Mouse (Mus musculus) CD4-positive, CD25-positive, alpha-beta regulatory T cell, adult 4 months (primary cell): ENCODE data around the gene Itpr2. TPM values are rescaled to one million over a fixed set of nuclear protein-coding genes. Genes with fewer than 3 reads are reported as not detected.
"Not testable (repeated sequence)": the region's sequence is repeated elsewhere in the genome, so short reads cannot be mapped to it uniquely, and the experiment has no call there.

ENCODE experiments used
- ATAC-seq: one replicate; pipeline ENCODE4 v1.8.0; 2017
- polyA plus RNA-seq, 2 experiments: library from polyadenylated mRNA; unstranded; fragments of 100-300 nt; shearing (Covaris generic); gene quantifications; one replicate each; pipeline ENCODE4 v1.2.1; 2017

Gene Itpr2
- polyA plus RNA-seq, 2 experiments from 2014 or later: 69.7 to 84.1 TPM

DNA sequence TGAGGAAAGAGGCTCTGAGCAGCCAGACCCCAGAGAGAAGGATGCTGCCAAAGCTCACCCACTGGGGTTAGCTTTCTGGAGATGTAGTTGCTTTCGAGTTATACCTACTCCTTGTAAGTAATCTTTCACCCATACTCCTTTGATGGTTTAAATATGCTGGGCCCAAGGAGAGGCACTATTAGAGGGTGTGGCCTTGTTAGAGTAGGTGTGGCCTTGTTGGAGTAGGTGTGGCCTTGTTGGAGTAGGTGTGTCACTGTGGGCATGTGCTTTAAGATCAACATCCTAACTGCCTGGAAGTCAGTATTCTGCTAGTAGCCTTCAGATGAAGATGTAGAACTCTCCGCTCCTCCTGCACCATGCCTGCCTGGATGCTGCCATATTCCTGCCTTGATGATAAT, 37.4 kb downstream of the Itpr2 start:
- not testable (repeated sequence) for ATAC-seq

- no peak for ATAC-seq
These were observed 37.9 kb downstream of the Itpr2 start for GRCm38 (mm10) chr6:146464014-146464644.

- ATAC-seq: no peak
These were observed 41.1 kb downstream of the Itpr2 start for GRCm38 (mm10) chr6:146460936-146461335.

DNA sequence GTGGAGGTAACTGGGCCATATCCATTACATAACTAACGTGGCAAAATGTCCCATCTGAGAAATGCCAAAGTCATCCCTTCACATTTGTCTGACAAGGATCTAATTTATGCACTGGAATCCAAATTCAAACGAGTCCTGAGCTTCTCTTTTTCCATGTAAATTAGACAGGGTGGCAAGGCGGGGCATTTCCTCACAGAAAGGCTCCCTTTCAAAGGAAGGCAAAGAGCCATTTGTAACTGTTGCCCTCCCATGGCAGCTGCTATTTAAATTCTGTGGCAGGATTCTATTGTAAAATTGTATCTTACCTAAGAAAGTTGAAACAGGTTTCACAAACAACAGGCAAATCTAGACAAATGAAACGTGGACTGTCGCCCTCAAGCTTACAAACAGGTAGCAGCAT, 43.6 kb downstream of the Itpr2 start:
- ATAC-seq: no peak

DNA sequence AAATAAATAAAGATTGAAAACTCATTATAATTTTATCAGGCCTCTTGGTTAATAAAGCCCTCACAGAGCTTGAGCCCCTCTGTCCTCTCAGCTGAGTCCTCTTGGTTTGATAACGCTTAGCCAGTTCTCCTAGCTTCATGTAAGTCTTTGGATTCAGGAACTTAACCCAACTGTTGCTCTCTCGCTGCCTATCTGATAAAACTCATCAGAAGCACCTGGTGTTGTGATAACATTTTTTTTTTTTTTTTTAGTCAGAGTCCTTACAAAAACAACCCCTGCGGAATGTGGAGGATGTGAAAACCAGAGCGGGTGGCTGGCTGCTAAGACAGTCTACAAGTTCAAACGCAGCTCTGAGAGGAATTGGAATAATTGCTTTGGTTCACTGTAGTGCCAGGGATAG, 45.3 kb downstream of the Itpr2 start:
- ATAC-seq: no peak

- ATAC-seq: no peak
These were observed 47.2 kb downstream of the Itpr2 start for GRCm38 (mm10) chr6:146454520-146455511.

GRCm38 (mm10) chr6:146452474-146452873, 49.5 kb downstream of the Itpr2 start:
- ATAC-seq: no peak

DNA sequence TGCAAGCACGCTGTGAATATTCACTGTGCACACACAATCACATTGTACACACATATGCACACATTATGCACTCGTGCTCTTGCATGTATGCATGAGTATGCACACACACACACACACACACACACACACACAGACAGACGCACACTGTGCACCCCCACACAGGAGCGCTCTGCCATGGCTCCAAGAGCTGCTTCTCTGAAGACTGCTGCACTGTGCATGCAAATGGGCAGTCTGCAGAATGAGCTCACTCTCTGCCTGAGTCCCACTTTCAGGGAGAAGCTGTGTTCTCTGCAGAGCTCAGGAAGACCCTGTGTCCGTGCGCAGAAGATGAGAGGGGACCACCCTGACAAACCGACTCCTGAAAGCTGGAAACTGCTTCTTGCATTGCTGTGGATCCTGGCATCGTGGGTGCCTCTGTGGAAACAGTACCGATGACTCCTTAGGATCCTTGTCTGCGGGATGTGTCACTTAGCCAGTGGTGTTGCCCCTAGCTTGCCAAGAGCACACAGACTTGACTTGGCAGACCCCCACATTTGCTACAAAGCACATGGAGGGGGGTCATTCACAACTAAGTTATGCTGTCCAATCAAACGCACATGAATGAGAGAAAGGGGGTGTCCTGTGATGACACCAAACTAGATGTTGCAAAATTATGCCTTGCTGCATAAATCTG, 55.9 kb downstream of the Itpr2 start:
- ATAC-seq: no peak

DNA sequence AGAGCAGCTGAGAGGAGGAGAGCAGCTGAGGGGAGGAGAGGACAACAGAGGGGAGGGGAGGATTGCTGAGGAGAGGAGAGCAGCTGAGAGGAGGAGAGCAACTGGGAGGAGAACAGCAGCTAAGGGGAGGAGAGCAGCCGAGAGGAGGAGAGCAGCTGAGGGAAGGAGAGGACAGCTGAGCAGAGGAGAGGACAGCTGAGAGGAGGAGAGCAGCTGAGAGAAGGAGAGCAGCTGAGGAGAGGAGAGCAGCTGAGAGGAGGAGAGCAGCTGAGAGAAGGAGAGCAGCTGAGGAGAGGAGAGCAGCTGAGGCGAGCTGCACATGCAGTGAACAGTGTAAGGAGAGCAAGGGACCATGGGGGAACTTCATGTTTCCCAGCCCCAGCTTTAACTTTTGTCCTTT, 62.2 kb downstream of the Itpr2 start:
- ATAC-seq: no peak

DNA sequence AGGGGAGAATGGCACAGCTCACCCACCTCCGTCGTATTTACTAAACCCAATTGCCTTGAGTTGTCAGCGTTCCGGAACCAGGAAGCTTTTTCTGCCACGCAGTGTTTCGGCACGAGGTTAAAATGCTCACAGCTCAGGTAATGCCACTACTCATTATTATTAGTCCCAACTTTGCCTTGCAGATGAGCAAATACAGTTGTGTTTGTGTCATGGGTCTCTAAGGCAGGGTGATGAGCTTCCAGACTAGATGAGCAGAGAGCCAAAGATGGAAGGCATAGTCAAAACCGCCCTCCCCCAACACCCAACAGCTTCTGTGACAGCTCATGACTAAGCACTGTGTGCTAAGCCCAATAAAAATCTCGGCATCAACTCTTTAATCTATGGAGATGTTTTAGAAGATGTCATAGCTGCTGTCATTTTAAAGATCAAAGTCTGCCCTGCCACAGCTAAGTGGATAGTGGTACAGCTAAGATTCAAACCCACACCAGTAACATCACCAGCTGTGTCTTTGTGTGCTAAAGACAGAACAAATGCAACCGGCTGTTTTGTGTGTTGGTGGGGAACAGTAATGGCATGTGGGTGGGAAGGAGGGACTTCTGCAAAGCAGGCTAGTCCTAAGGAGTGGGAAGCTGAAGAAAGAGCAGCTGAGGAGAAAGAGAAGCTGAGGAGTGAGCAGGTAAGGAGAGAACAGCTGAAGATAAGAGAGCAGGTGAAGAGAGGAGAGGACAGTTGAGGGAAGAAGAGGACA, 62.8 kb downstream of the Itpr2 start:
- ATAC-seq: no peak

- ATAC-seq: no peak
These were observed 64.0 kb downstream of the Itpr2 start for GRCm38 (mm10) chr6:146438057-146438456.

- no peak for ATAC-seq
These were observed 65.0 kb downstream of the Itpr2 start for GRCm38 (mm10) chr6:146436916-146437496.

- peak; percentile 56 for ATAC-seq
These were observed 67.8 kb downstream of the Itpr2 start for GRCm38 (mm10) chr6:146434217-146434616.

- peak; percentile 21 for ATAC-seq
These were observed 69.7 kb downstream of the Itpr2 start for GRCm38 (mm10) chr6:146432218-146432865.

- no peak for ATAC-seq
These were observed 70.2 kb downstream of the Itpr2 start for GRCm38 (mm10) chr6:146431777-146432176.

- peak; percentile 21 for ATAC-seq
These were observed 72.2 kb downstream of the Itpr2 start for GRCm38 (mm10) chr6:146429694-146430380.

DNA sequence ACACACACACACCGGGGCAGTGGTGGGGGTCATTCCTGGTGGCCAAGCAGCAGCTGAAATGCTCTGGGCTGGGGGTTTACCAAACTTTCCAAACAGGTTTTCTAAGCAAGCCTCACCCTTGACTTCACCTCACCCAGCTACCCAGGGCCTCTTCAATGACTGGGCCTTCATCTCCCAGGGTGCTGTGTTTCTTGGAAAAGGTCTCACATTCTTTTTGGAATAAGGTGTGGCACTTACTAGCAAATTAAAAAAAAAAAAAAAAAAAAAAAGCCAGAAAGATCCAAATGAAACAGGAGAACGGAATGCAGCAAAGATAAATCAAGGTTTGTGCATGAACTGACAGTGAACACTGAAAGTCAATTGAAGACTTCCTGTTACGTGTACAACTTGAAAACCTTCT, 77.2 kb downstream of the Itpr2 start:
- ATAC-seq: no peak

DNA sequence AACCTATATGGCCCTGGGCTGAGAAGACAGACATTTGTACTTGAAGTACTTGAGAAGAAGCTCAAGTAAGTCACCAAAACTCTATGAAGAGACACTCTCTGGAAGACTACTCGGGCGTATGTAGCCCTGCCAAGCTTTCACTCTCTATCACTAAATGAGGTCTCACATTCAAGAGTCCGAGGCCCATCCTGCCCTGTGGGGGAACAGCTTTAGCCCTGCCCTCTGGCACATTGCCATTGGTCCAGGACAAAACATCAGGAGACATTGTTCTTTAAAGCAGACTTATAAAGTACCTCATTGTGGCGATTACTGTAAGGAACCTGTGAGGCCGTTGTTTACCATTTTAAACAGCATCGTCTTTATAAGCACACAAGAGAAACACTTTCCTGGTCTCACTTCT, 77.7 kb downstream of the Itpr2 start:
- ATAC-seq: no peak

- ATAC-seq: no peak
These were observed 81.3 kb downstream of the Itpr2 start for GRCm38 (mm10) chr6:146420718-146421117.

- ATAC-seq: no peak
These were observed 85.6 kb downstream of the Itpr2 start for GRCm38 (mm10) chr6:146416461-146416860.

DNA sequence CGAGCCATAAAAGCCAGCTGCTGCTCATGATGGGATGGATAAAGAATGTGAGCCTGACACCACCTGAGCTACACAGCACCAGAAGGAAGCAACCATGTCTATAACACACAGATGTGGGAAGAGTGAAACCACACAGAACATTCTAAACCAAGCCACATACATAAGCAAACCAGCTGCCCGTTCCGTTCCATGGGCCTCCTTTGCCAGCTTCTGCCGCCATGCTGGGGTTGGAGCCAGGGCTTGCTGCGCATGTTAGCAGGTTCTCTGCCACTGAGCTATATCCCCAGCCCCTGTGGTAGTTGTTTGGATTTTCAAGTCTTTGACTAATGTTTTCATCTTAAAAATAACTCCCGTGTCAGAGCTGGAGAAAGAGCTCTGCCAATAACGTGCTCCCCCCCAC, 87.9 kb downstream of the Itpr2 start:
- no peak for ATAC-seq
